Mouse (Mus musculus) MEL (cell line): ENCODE data around the gene Ptgis. TPM values are rescaled to one million over a fixed set of nuclear protein-coding genes. Genes with fewer than 3 reads are reported as not detected.

Source experiments
- DNase-seq: peaks from one replicate; pipeline ENCODE4 v3.0.0; 2011; ENCODE audit warnings: low read depth, low spot score
- H3K27ac ChIP-seq: 2 replicates; pipeline ENCODE4 v1.5.1; 2012; ENCODE audit warnings: low read depth, mild to moderate bottlenecking, control low read depth, low read length, moderate library complexity; ENCODE audit not compliant: control insufficient read depth
- H3K27me3 ChIP-seq, 2 experiments: fragments of 150-350 bp in 1 of 2; sonication (generic) in 1 of 2; 2 replicates each; pipeline ENCODE4 v1.6.1; 2012; ENCODE audit warnings: low read length in 2 of 2, mild to moderate bottlenecking in 2 of 2, improper control_type of control experiment in 1 of 2, moderate library complexity in 1 of 2; ENCODE audit not compliant: insufficient read depth in 2 of 2, control insufficient read depth in 1 of 2
- H3K36me3 ChIP-seq, 2 experiments: 2 replicates each; pipeline ENCODE4 v1.6.1; 2012 to 2014; ENCODE audit warnings: low read length in 2 of 2, improper control_type of control experiment in 1 of 2, inconsistent platforms in 1 of 2, mild to moderate bottlenecking in 1 of 2; ENCODE audit not compliant: insufficient read depth in 2 of 2, control insufficient read depth in 1 of 2
- H3K4me1 ChIP-seq, 2 experiments: fragments of 150-350 bp in 1 of 2; sonication (generic) in 1 of 2; 2 replicates each; pipeline ENCODE4 v1.6.1; 2012; ENCODE audit warnings: low read length in 2 of 2, improper control_type of control experiment in 1 of 2, mild to moderate bottlenecking in 1 of 2; ENCODE audit not compliant: insufficient read depth in 2 of 2, control insufficient read depth in 1 of 2
- H3K4me3 ChIP-seq, 2 experiments: fragments of 150-350 bp in 1 of 2; sonication (generic) in 1 of 2; 2 replicates each; pipeline ENCODE4 v1.5.1; 2012; ENCODE audit warnings: low read depth in 2 of 2, low read length in 2 of 2, mild to moderate bottlenecking in 2 of 2, moderate library complexity in 2 of 2, control low read depth in 1 of 2, improper control_type of control experiment in 1 of 2; ENCODE audit not compliant: control insufficient read depth in 1 of 2, insufficient read depth in 1 of 2
- H3K79me2 ChIP-seq: 2 replicates; pipeline ENCODE4 v1.6.1; 2012; ENCODE audit warnings: mild to moderate bottlenecking, low read length, moderate library complexity; ENCODE audit not compliant: control insufficient read depth, poor library complexity, insufficient read depth
- H3K9ac ChIP-seq: 2 replicates; pipeline ENCODE4 v1.6.1; 2012; ENCODE audit warnings: low read depth, mild to moderate bottlenecking, control low read depth, low read length, moderate library complexity; ENCODE audit not compliant: control insufficient read depth, poor library complexity, severe bottlenecking
- H3K9me3 ChIP-seq: fragments of 150-350 bp; sonication (generic); replicated peaks from 2 replicates; pipeline ENCODE4 v1.6.1; 2012; ENCODE audit warnings: mild to moderate bottlenecking, low read length, improper control_type of control experiment, moderate library complexity; ENCODE audit not compliant: insufficient read depth
- BHLHE40 ChIP-seq: IDR thresholded peaks from 2 replicates; pipeline ENCODE4 v1.6.1; 2012; ENCODE audit warnings: low read depth, mild to moderate bottlenecking, inconsistent platforms, low read length, improper control_type of control experiment, borderline replicate concordance
- CHD1 ChIP-seq: IDR thresholded peaks from 2 replicates; pipeline ENCODE4 v1.6.1; 2012; ENCODE audit warnings: low read depth, mild to moderate bottlenecking, inconsistent platforms, low read length, improper control_type of control experiment
- CTCF ChIP-seq, 3 experiments: IDR thresholded peaks in 2 of 3; conservative IDR thresholded peaks in 1 of 3; 2 replicates each; pipeline ENCODE4 v1.5.1; 2011 to 2012; ENCODE audit warnings: low read length in 3 of 3, low read depth in 2 of 3, mild to moderate bottlenecking in 2 of 3, improper control_type of control experiment in 1 of 3, inconsistent platforms in 1 of 3, mixed read lengths in 1 of 3, moderate library complexity in 1 of 3; ENCODE audit not compliant: control insufficient read depth in 1 of 3, insufficient read depth in 1 of 3, poor library complexity in 1 of 3, severe bottlenecking in 1 of 3
- ELF1 ChIP-seq: IDR thresholded peaks from 2 replicates; pipeline ENCODE4 v1.6.1; 2014; ENCODE audit warnings: low read depth, mild to moderate bottlenecking, inconsistent platforms, low read length, improper control_type of control experiment, moderate library complexity
- GABPA ChIP-seq: IDR thresholded peaks from 2 replicates; pipeline ENCODE4 v1.6.1; 2012; ENCODE audit warnings: low read depth, mild to moderate bottlenecking, inconsistent platforms, low read length, improper control_type of control experiment, moderate library complexity
- KAT2A ChIP-seq: conservative IDR thresholded peaks from 2 replicates; pipeline ENCODE4 v1.6.1; 2012; ENCODE audit warnings: low read depth, low read length, improper control_type of control experiment, inconsistent platforms
- MAX ChIP-seq: IDR thresholded peaks from 2 replicates; pipeline ENCODE4 v1.6.1; 2011; ENCODE audit warnings: low read length, improper control_type of control experiment
- MAZ ChIP-seq: IDR thresholded peaks from 2 replicates; pipeline ENCODE4 v1.6.1; 2012; ENCODE audit warnings: low read depth, mild to moderate bottlenecking, inconsistent platforms, low read length, improper control_type of control experiment
- MEF2A ChIP-seq: IDR thresholded peaks from 2 replicates; pipeline ENCODE4 v1.6.1; 2014; ENCODE audit warnings: low read depth, mild to moderate bottlenecking, inconsistent platforms, low read length, improper control_type of control experiment; ENCODE audit not compliant: poor library complexity, insufficient replicate concordance, severe bottlenecking; ENCODE audit errors: extremely low read depth
- MXI1 ChIP-seq: IDR thresholded peaks from 2 replicates; pipeline ENCODE4 v1.6.1; 2011; ENCODE audit warnings: mild to moderate bottlenecking, low read depth, low read length, improper control_type of control experiment
- NELFE ChIP-seq: IDR thresholded peaks from 2 replicates; pipeline ENCODE4 v1.6.1; 2011; ENCODE audit warnings: low read depth, low read length, improper control_type of control experiment
- NRF1 ChIP-seq: IDR thresholded peaks from 2 replicates; pipeline ENCODE4 v1.6.1; 2014; ENCODE audit warnings: low read depth, mild to moderate bottlenecking, inconsistent platforms, low read length, improper control_type of control experiment, moderate library complexity; ENCODE audit not compliant: poor library complexity, insufficient read depth, severe bottlenecking
- POLR2AphosphoS5 ChIP-seq: IDR thresholded peaks from 2 replicates; pipeline ENCODE4 v1.6.1; 2012; ENCODE audit warnings: low read depth, borderline replicate concordance, mild to moderate bottlenecking, inconsistent platforms, low read length, moderate library complexity, mixed read lengths
- RAD21 ChIP-seq: IDR thresholded peaks from 2 replicates; pipeline ENCODE4 v1.6.1; 2011; ENCODE audit warnings: mild to moderate bottlenecking, low read depth, low read length, improper control_type of control experiment
- SIN3A ChIP-seq: IDR thresholded peaks from 2 replicates; pipeline ENCODE4 v1.6.1; 2012; ENCODE audit warnings: low read length, improper control_type of control experiment, inconsistent platforms
- SMC3 ChIP-seq: IDR thresholded peaks from 2 replicates; pipeline ENCODE4 v1.6.1; 2011; ENCODE audit warnings: low read depth, low read length, improper control_type of control experiment
- TAL1 ChIP-seq: IDR thresholded peaks from 2 replicates; pipeline ENCODE4 v1.6.1; 2012; ENCODE audit warnings: mild to moderate bottlenecking, inconsistent platforms, low read length, moderate library complexity, mixed read lengths
- TBP ChIP-seq: IDR thresholded peaks from 2 replicates; pipeline ENCODE4 v1.8.0; 2011; ENCODE audit warnings: low read depth, low read length, improper control_type of control experiment
- TCF12 ChIP-seq: IDR thresholded peaks from 2 replicates; pipeline ENCODE4 v1.6.1; 2014; ENCODE audit warnings: low read depth, mild to moderate bottlenecking, inconsistent platforms, low read length, improper control_type of control experiment, moderate library complexity
- UBTF ChIP-seq: IDR thresholded peaks from 2 replicates; pipeline ENCODE4 v1.6.1; 2012; ENCODE audit warnings: low read depth, mild to moderate bottlenecking, inconsistent platforms, low read length, improper control_type of control experiment, moderate library complexity, borderline replicate concordance; ENCODE audit not compliant: insufficient read depth
- USF1 ChIP-seq: IDR thresholded peaks from 2 replicates; pipeline ENCODE4 v1.6.1; 2014; ENCODE audit warnings: low read depth, mild to moderate bottlenecking, inconsistent platforms, low read length, improper control_type of control experiment, moderate library complexity
- ZC3H11A ChIP-seq: IDR thresholded peaks from 2 replicates; pipeline ENCODE4 v1.6.1; 2012; ENCODE audit warnings: low read depth, mild to moderate bottlenecking, inconsistent platforms, low read length, improper control_type of control experiment
- ZNF384 ChIP-seq: IDR thresholded peaks from 2 replicates; pipeline ENCODE4 v1.6.1; 2012; ENCODE audit warnings: low read depth, mild to moderate bottlenecking, inconsistent platforms, low read length, improper control_type of control experiment
- polyA plus RNA-seq, 2 experiments: library from polyadenylated mRNA; stranded (reverse) in 1 of 2; unstranded in 1 of 2; fragments of >175 nt in 1 of 2; fragments of >200 nt in 1 of 2; gene quantifications; 2 replicates each; pipeline versions ENCODE4 v1.2.1 to v1.2.4; 2012; ENCODE audit warnings: low replicate concordance in 2 of 2, low read depth in 1 of 2; ENCODE audit not compliant: insufficient read length in 2 of 2, insufficient read depth in 1 of 2, missing spikeins in 1 of 2
- total RNA-seq: library from RNA; depleted of rRNA; stranded (reverse); fragments of 300-350 nt; gene quantifications from 2 replicates; pipeline ENCODE4 v1.2.3, GENCODE M21; 2012

Ptgis gene
- total and polyA plus RNA-seq, 3 experiments: 7.3 to 12.7 TPM; not detected in 1

GRCm38 (mm10) chr2:167193361-167193760, 47.0 kb downstream of the Ptgis start:
- H3K36me3 ChIP-seq: no peaks in the 10 kb centered on the region
- H3K4me1 ChIP-seq: no peaks in the 10 kb centered on the region
- no peaks in the 10 kb centered on the region for H3K9me3 ChIP-seq
- no peaks in the 10 kb centered on the region for H3K79me2 ChIP-seq
- TF ChIP-seq SMC3 (no peak), CTCF (IDR thresholded peaks at IDR 0.05 in 2 of 3, conservative IDR thresholded peaks at IDR 0.05 in 1 of 3; ENCODE audit: control insufficient read depth in 1 of 3, insufficient read depth in 1 of 3, low read depth in 2 of 3, low read length in 3 of 3, poor library complexity in 1 of 3, severe bottlenecking in 1 of 3) (no peak)
- no peak for DNase-seq
- H3K27me3 ChIP-seq: no peaks in the 10 kb centered on the region
- H3K9ac ChIP-seq: no peak overlapping the region
- H3K4me3 ChIP-seq: no peak overlapping the region
- no peak overlapping the region for H3K27ac ChIP-seq

GRCm38 (mm10) chr2:167190076-167190399, 50.4 kb downstream of the Ptgis start, which contains the start of gene Kcnb1:
TSS of gene Kcnb1 (minus strand) at chr2:167190155.
- no peaks in the 10 kb centered on the region for H3K9me3 ChIP-seq
- DNase-seq: no peak
- no peaks in the 10 kb centered on the region for H3K36me3 ChIP-seq
- TF ChIP-seq MAZ (no peak), POLR2AphosphoS5 (no peak), MEF2A (no peak), SIN3A (no peak), TAL1 (no peak), SMC3 (no peak), ZNF384 (no peak), NRF1 (no peak), MXI1 (no peak)
- H3K4me3 ChIP-seq: no peak within 1 kb of the TSS
- H3K9ac ChIP-seq: no peak within 1 kb of the TSS
- no peaks in the 10 kb centered on the region for H3K27me3 ChIP-seq
- no peaks in the 10 kb centered on the region for H3K79me2 ChIP-seq
- no peaks in the 10 kb centered on the region for H3K4me1 ChIP-seq
- no peak within 1 kb of the TSS for H3K27ac ChIP-seq

GRCm38 (mm10) chr2:167189291-167190075, 50.9 kb downstream of the Ptgis start:
- no peaks in the 10 kb centered on the region for H3K4me1 ChIP-seq
- no peaks in the 10 kb centered on the region for H3K9me3 ChIP-seq
- H3K36me3 ChIP-seq: no peaks in the 10 kb centered on the region
- no peaks in the 10 kb centered on the region for H3K27me3 ChIP-seq
- no peak overlapping the region for H3K27ac ChIP-seq
- no peaks in the 10 kb centered on the region for H3K79me2 ChIP-seq
- no peak for DNase-seq
- H3K9ac ChIP-seq: no peak overlapping the region
- no peak overlapping the region for H3K4me3 ChIP-seq
- TF ChIP-seq BHLHE40 (no peak), GABPA (no peak), TCF12 (no peak), USF1 (no peak), NELFE (no peak), MXI1 (no peak), KAT2A (no peak), RAD21 (no peak), UBTF (no peak), MEF2A (no peak), MAX (no peak), ZC3H11A (no peak), TBP (no peak), CTCF (IDR thresholded peaks at IDR 0.05 in 2 of 3, conservative IDR thresholded peaks at IDR 0.05 in 1 of 3; ENCODE audit: control insufficient read depth in 1 of 3, insufficient read depth in 1 of 3, low read depth in 2 of 3, low read length in 3 of 3, poor library complexity in 1 of 3, severe bottlenecking in 1 of 3) (no peak), CHD1 (no peak), SMC3 (no peak), ELF1 (no peak), ZNF384 (no peak)
